Mouse (Mus musculus) ES-Bruce4 (cell line): ENCODE results near the gene Zfc3h1. TPM values are rescaled to one million over a fixed set of nuclear protein-coding genes. Genes with fewer than 3 reads are reported as not detected.

Experiments used
- H3K27ac ChIP-seq: 2 replicates; pipeline ENCODE4 v1.5.1; 2012; ENCODE audit warnings: low read length, inconsistent platforms; ENCODE audit not compliant: insufficient read depth
- H3K27me3 ChIP-seq: 2 replicates; pipeline ENCODE4 v1.6.1; 2012; ENCODE audit warnings: mild to moderate bottlenecking, low read length, inconsistent platforms; ENCODE audit not compliant: control insufficient read depth, poor library complexity, insufficient read depth, severe bottlenecking
- H3K36me3 ChIP-seq: 2 replicates; pipeline ENCODE4 v1.6.1; 2012; ENCODE audit warnings: inconsistent platforms, mild to moderate bottlenecking, low read length, moderate library complexity; ENCODE audit not compliant: control insufficient read depth, poor library complexity, insufficient read depth, severe bottlenecking
- H3K4me1 ChIP-seq: one replicate; pipeline ENCODE4 v1.8.1; 2011; ENCODE audit warnings: low read length; ENCODE audit not compliant: control insufficient read depth, insufficient read depth
- H3K4me3 ChIP-seq: 2 replicates; pipeline ENCODE4 v1.5.1; 2011; ENCODE audit warnings: low read depth, mild to moderate bottlenecking, low read length
- H3K9ac ChIP-seq: 2 replicates; pipeline ENCODE4 v1.6.1; 2012; ENCODE audit warnings: low read depth, mild to moderate bottlenecking, inconsistent platforms; ENCODE audit not compliant: poor library complexity, severe bottlenecking
- H3K9me3 ChIP-seq: replicated peaks from 2 replicates; pipeline ENCODE4 v1.6.1; 2012; ENCODE audit warnings: mild to moderate bottlenecking, low read length, inconsistent platforms; ENCODE audit not compliant: control insufficient read depth, poor library complexity, insufficient read depth, severe bottlenecking
- CTCF ChIP-seq: IDR thresholded peaks from one replicate; pipeline ENCODE4 v1.8.1; 2011; ENCODE audit warnings: low read depth, low read length
- EP300 ChIP-seq: IDR thresholded peaks from 2 replicates; pipeline ENCODE4 v1.6.1; 2011; ENCODE audit warnings: low read depth, low read length; ENCODE audit not compliant: insufficient read depth
- POLR2A ChIP-seq: IDR thresholded peaks from one replicate; pipeline ENCODE4 v1.8.1; 2011; ENCODE audit warnings: low read length; ENCODE audit not compliant: insufficient read depth
- polyA plus RNA-seq: library from polyadenylated mRNA; stranded (reverse); fragments of >200 nt; gene quantifications from 2 replicates; pipeline ENCODE4 v1.2.4, GENCODE M21; 2011; ENCODE audit warnings: low read depth; ENCODE audit not compliant: missing spikeins, insufficient read depth, insufficient read length

Gene Zfc3h1
- polyA plus RNA-seq, 1 experiment = 100 TPM

- Histone ChIP-seq H3K4me3 (no peak overlapping the region), H3K9me3 (no peaks in the 10 kb centered on the region; the same call in none of the 2 replicates), H3K27ac (no peak overlapping the region), H3K9ac (no peak overlapping the region), H3K4me1 (no peaks in the 10 kb centered on the region), H3K36me3 (no peaks in the 10 kb centered on the region), H3K27me3 (peaks cover 3% of the 10 kb centered on the region; the same call in 1 of the 2 replicates)
- TF ChIP-seq EP300 = no peak
- no peak for TF ChIP-seq POLR2A
- no peak for TF ChIP-seq CTCF
These were observed 83.2 kb downstream of the Zfc3h1 start for GRCm38 (mm10) chr10:115467985-115468384.

GRCm38 (mm10) chr10:115468632-115469031 lies 83.9 kb downstream of the Zfc3h1 start:
- TF ChIP-seq POLR2A (no peak), CTCF (no peak), EP300 (no peak)
- no peak overlapping the region for H3K27ac ChIP-seq
- H3K9ac ChIP-seq = no peak overlapping the region
- no peaks in the 10 kb centered on the region; the same call in none of the 2 replicates for H3K9me3 ChIP-seq
- no peaks in the 10 kb centered on the region for H3K36me3 ChIP-seq
- H3K4me1 ChIP-seq = no peaks in the 10 kb centered on the region
- peaks cover 3% of the 10 kb centered on the region; the same call in 1 of the 2 replicates for H3K27me3 ChIP-seq
- no peak overlapping the region for H3K4me3 ChIP-seq

DNA sequence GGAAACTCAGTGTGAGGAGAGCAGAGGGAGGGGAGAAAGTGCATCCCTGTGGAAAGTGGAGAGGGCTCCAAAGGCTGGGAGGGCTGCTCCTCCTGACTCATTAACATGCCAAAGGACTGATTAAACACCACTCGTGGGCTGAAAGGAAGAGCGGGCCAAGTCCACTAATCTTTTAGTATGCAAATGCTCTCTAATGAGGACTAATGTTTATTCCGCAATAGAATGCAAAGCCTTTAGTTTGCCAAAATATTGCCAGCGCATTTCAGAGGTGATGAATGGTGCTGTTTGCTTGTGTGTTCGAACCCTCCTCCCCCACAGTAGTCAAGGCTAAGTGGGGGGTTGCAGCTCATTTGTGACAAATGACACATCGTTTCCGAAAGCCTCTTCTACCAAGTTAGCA lies 84.3 kb downstream of the Zfc3h1 start:
- no peak overlapping the region for H3K9ac ChIP-seq
- no peak for TF ChIP-seq POLR2A
- TF ChIP-seq CTCF = no peak
- TF ChIP-seq EP300 = no peak
- H3K4me1 ChIP-seq = no peaks in the 10 kb centered on the region
- no peak overlapping the region for H3K4me3 ChIP-seq
- H3K9me3 ChIP-seq = no peaks in the 10 kb centered on the region; the same call in none of the 2 replicates
- peaks cover 1% of the 10 kb centered on the region; the same call in 1 of the 2 replicates for H3K27me3 ChIP-seq
- H3K36me3 ChIP-seq = no peaks in the 10 kb centered on the region
- no peak overlapping the region for H3K27ac ChIP-seq

- H3K4me1 ChIP-seq = no peaks in the 10 kb centered on the region
- H3K27me3 ChIP-seq = peaks cover 1% of the 10 kb centered on the region; the same call in 1 of the 2 replicates
- no peak overlapping the region for H3K4me3 ChIP-seq
- H3K9me3 ChIP-seq = no peaks in the 10 kb centered on the region; the same call in none of the 2 replicates
- no peak for TF ChIP-seq CTCF
- H3K9ac ChIP-seq = no peak overlapping the region
- no peaks in the 10 kb centered on the region for H3K36me3 ChIP-seq
- H3K27ac ChIP-seq = no peak overlapping the region
These were observed 86.0 kb downstream of the Zfc3h1 start for GRCm38 (mm10) chr10:115470621-115471334.

GRCm38 (mm10) chr10:115473213-115473961 lies 88.6 kb downstream of the Zfc3h1 start:
- Histone ChIP-seq H3K4me3 (no peak overlapping the region), H3K27me3 (peaks cover 1% of the 10 kb centered on the region; the same call in 1 of the 2 replicates), H3K9ac (no peak overlapping the region), H3K4me1 (no peaks in the 10 kb centered on the region), H3K9me3 (no peaks in the 10 kb centered on the region; the same call in 1 of the 2 replicates), H3K36me3 (no peaks in the 10 kb centered on the region), H3K27ac (no peak overlapping the region)
- TF ChIP-seq CTCF = no peak
- TF ChIP-seq EP300 = no peak
- no peak for TF ChIP-seq POLR2A
